Mouse (Mus musculus): Measurements from ENCODE around the gene Sall2. TPM values are rescaled to one million over a fixed set of nuclear protein-coding genes. Genes with fewer than 3 reads are reported as not detected.
"Not testable (repeated sequence)": the region's sequence is repeated elsewhere in the genome, so short reads cannot be mapped to it uniquely, and the experiment has no call there.

The Sall2 gene
- total and polyA plus RNA-seq, 2 experiments from 2014 or later = 31.3 to 96.4 TPM

DNA sequence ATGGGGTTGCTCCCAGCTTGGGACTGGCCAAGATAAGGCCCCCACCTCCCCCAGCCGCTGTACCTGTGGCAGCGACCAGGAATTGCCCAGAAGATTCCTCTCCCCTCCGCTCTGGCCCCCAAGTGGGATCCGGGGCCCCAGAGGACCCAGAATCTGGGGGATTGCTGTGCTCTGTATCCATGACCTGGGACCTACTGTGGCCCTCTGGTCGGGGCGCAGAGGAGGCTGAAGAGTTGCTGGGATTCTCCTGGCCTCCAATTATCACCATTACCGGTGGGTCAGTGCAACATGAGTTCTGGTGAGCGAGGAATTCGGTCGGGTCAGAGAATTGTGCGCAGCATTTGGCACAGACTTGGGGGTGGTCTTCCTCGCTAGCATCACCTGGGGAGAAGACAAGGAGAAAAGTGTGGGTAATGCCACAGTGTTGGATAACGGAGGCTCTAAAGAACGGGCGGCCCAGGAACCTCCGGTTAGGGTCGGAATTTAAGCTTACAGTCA is 13.2 kb downstream of the Sall2 start:
- no peak for TF ChIP-seq CTCF (IDR thresholded peaks at IDR 0.05; ENCODE audit: low read depth)
- ATAC-seq (no peak; the same call in 1 of the 2 replicates), DNase-seq (ENCODE audit: low spot score) (no peak)
- H3K4me3 ChIP-seq (ENCODE audit: low read length) = peak overlapping the region; percentile 90
- H3K9me3 ChIP-seq (ENCODE audit: low read length) = no peaks in the 10 kb centered on the region
- no peaks in the 10 kb centered on the region for H3K27me3 ChIP-seq (ENCODE audit: insufficient read depth, low read length)
- peaks cover 29% of the 10 kb centered on the region for H3K36me3 ChIP-seq (ENCODE audit: insufficient read depth, low read length)
- peaks cover 28% of the 10 kb centered on the region for H3K4me1 ChIP-seq (ENCODE audit: insufficient read depth, low read length)
- 8% methylated on average over 17 of the region's 17 CpGs for WGBS
- peak overlapping the region; percentile 86 for H3K4me2 ChIP-seq (ENCODE audit: low read depth, low read length)
- H3K27ac ChIP-seq = peak overlapping the region; percentile 96
- H3K9ac ChIP-seq (replicated peaks; ENCODE audit: low read length) = peak overlapping the region; percentile 91

- peak overlapping the region; percentile 86 for H3K4me2 ChIP-seq (ENCODE audit: low read depth, low read length)
- peak overlapping the region; percentile 96; the same call in 1 of the 2 replicates for H3K27ac ChIP-seq
- peak overlapping the region; percentile 90 for H3K4me3 ChIP-seq (ENCODE audit: low read length)
- DNase-seq (ENCODE audit: low spot score) (no peak), ATAC-seq (no peak)
- H3K9me3 ChIP-seq (ENCODE audit: low read length) = no peaks in the 10 kb centered on the region
- H3K27me3 ChIP-seq (ENCODE audit: insufficient read depth, low read length) = no peaks in the 10 kb centered on the region
- no peak for TF ChIP-seq CTCF (IDR thresholded peaks at IDR 0.05; ENCODE audit: low read depth)
- H3K9ac ChIP-seq (replicated peaks; ENCODE audit: low read length) = peak overlapping the region; percentile 91
- peaks cover 30% of the 10 kb centered on the region for H3K36me3 ChIP-seq (ENCODE audit: insufficient read depth, low read length)
- peaks cover 28% of the 10 kb centered on the region for H3K4me1 ChIP-seq (ENCODE audit: insufficient read depth, low read length)
- 41% methylated on average over 8 of the region's 8 CpGs for WGBS
Observed at GRCm38 (mm10) chr14:52314808-52315150, 13.8 kb downstream of the Sall2 start.

- H3K4me3 ChIP-seq (ENCODE audit: low read length) = no peak overlapping the region
- H3K9me3 ChIP-seq (ENCODE audit: low read length) = no peaks in the 10 kb centered on the region
- DNase-seq (ENCODE audit: low spot score) = no peak
- no peak overlapping the region; the same call in 1 of the 2 replicates for H3K9ac ChIP-seq (replicated peaks; ENCODE audit: low read length)
- H3K4me2 ChIP-seq (ENCODE audit: low read depth, low read length) = peak overlapping the region; percentile 86
- peaks cover 30% of the 10 kb centered on the region for H3K36me3 ChIP-seq (ENCODE audit: insufficient read depth, low read length)
- H3K27me3 ChIP-seq (ENCODE audit: insufficient read depth, low read length) = no peaks in the 10 kb centered on the region
- 79% methylated on average over 26 of the region's 26 CpGs for WGBS
- TF ChIP-seq CTCF (IDR thresholded peaks at IDR 0.05; ENCODE audit: low read depth) = no peak
- peak overlapping the region; percentile 96; the same call in 1 of the 2 replicates for H3K27ac ChIP-seq
- no peak for ATAC-seq
- H3K4me1 ChIP-seq (ENCODE audit: insufficient read depth, low read length) = peaks cover 28% of the 10 kb centered on the region
Observed at GRCm38 (mm10) chr14:52313931-52314807, 14.4 kb downstream of the Sall2 start.

GRCm38 (mm10) chr14:52310906-52311305 is 17.7 kb downstream of the Sall2 start:
- DNase-seq (ENCODE audit: low spot score) (no peak), ATAC-seq (no peak)
- 85% methylated on average over 2 of the region's 2 CpGs for WGBS
- Histone ChIP-seq H3K27ac (no peak overlapping the region), H3K4me1 (ENCODE audit: insufficient read depth, low read length) (peaks cover 24% of the 10 kb centered on the region), H3K9me3 (ENCODE audit: low read length) (no peaks in the 10 kb centered on the region), H3K9ac (replicated peaks; ENCODE audit: low read length) (no peak overlapping the region), H3K27me3 (ENCODE audit: insufficient read depth, low read length) (no peaks in the 10 kb centered on the region), H3K4me3 (ENCODE audit: low read length) (no peak overlapping the region), H3K4me2 (ENCODE audit: low read depth, low read length) (peak overlapping the region; percentile 33; the same call in 1 of the 2 replicates), H3K36me3 (ENCODE audit: insufficient read depth, low read length) (peaks cover 30% of the 10 kb centered on the region)
- TF ChIP-seq CTCF (IDR thresholded peaks at IDR 0.05; ENCODE audit: low read depth) = no peak

GRCm38 (mm10) chr14:52310343-52310742 is 18.2 kb downstream of the Sall2 start:
- not testable (repeated sequence) for DNase-seq (ENCODE audit: low spot score); ATAC-seq; H3K27ac ChIP-seq; H3K4me2 ChIP-seq (ENCODE audit: low read depth, low read length); H3K4me3 ChIP-seq (ENCODE audit: low read length); H3K27me3 ChIP-seq (ENCODE audit: insufficient read depth, low read length); H3K9me3 ChIP-seq (ENCODE audit: low read length); H3K9ac ChIP-seq (replicated peaks; ENCODE audit: low read length)
- Histone ChIP-seq H3K4me1 (ENCODE audit: insufficient read depth, low read length) (peaks cover 24% of the 10 kb centered on the region), H3K36me3 (ENCODE audit: insufficient read depth, low read length) (peaks cover 30% of the 10 kb centered on the region)
- 96% methylated on average over 5 of the region's 6 CpGs for whole genome bisulfite sequencing
- TF ChIP-seq CTCF (IDR thresholded peaks at IDR 0.05; ENCODE audit: low read depth) = 0 out of 2 replicates have a peak, but pooled peaks have one; percentile 20

- Histone ChIP-seq H3K36me3 (ENCODE audit: insufficient read depth, low read length) (0 out of 2 replicates have a peak, but pooled peaks cover 4% of the 10 kb centered on the region), H3K4me1 (ENCODE audit: insufficient read depth, low read length) (0 out of 2 replicates have a peak, but pooled peaks cover 1% of the 10 kb centered on the region), H3K27me3 (ENCODE audit: insufficient read depth, low read length) (no peaks in the 10 kb centered on the region), H3K4me2 (ENCODE audit: low read depth, low read length) (no peak overlapping the region), H3K4me3 (ENCODE audit: low read length) (no peak overlapping the region), H3K27ac (no peak overlapping the region), H3K9ac (replicated peaks; ENCODE audit: low read length) (no peak overlapping the region), H3K9me3 (ENCODE audit: low read length) (no peaks in the 10 kb centered on the region)
- TF ChIP-seq CTCF (IDR thresholded peaks at IDR 0.05; ENCODE audit: low read depth) = no peak
- WGBS = 91% methylated on average over 2 of the region's 2 CpGs
- ATAC-seq (no peak), DNase-seq (ENCODE audit: low spot score) (no peak)
Observed at GRCm38 (mm10) chr14:52306100-52306499, 22.5 kb downstream of the Sall2 start.
